Mouse (Mus musculus) embryonic facial prominence, embryonic 13.5 days (tissue): ENCODE measurements around the gene Glis2. TPM values are rescaled to one million over a fixed set of nuclear protein-coding genes. Genes with fewer than 3 reads are reported as not detected.
A peak's percentile ranks its signal among the peaks of the same experiment; 100 is the strongest.

Source experiments
- ATAC-seq: fragments of 200-750 bp; cut with Nextera tagmentation; 2 replicates; pipeline ENCODE4 v1.8.0; 2017; ENCODE audit warnings: low read depth; ENCODE audit not compliant: insufficient number of reproducible peaks, insufficient read depth, low FRiP score, low TSS enrichment
- H3K27ac ChIP-seq: fragments of 300-500 bp; sonication (generic); 2 replicates; pipeline ENCODE4 v1.5.1; 2015; ENCODE audit warnings: moderate library complexity, mild to moderate bottlenecking, inconsistent platforms
- H3K27me3 ChIP-seq: fragments of 300-500 bp; sonication (generic); 2 replicates; pipeline ENCODE4 v1.6.1; 2015; ENCODE audit warnings: mild to moderate bottlenecking, inconsistent platforms
- H3K36me3 ChIP-seq: fragments of 300-500 bp; sonication (generic); 2 replicates; pipeline ENCODE4 v1.6.1; 2015; ENCODE audit warnings: mild to moderate bottlenecking, inconsistent platforms
- H3K4me1 ChIP-seq: fragments of 300-500 bp; sonication (generic); 2 replicates; pipeline ENCODE4 v1.6.1; 2015; ENCODE audit warnings: inconsistent platforms
- H3K4me2 ChIP-seq: fragments of 300-500 bp; sonication (generic); 2 replicates; pipeline ENCODE4 v1.6.1; 2015; ENCODE audit warnings: moderate library complexity, mild to moderate bottlenecking, inconsistent platforms
- H3K4me3 ChIP-seq: fragments of 300-500 bp; sonication (generic); 2 replicates; pipeline ENCODE4 v1.5.1; 2015; ENCODE audit warnings: mild to moderate bottlenecking, inconsistent platforms
- H3K9ac ChIP-seq: fragments of 300-500 bp; sonication (generic); 2 replicates; pipeline ENCODE4 v1.6.1; 2015; ENCODE audit warnings: mild to moderate bottlenecking, inconsistent platforms
- H3K9me3 ChIP-seq: fragments of 300-500 bp; sonication (generic); 2 replicates; pipeline ENCODE4 v1.6.1; 2016; ENCODE audit warnings: inconsistent platforms
- WGBS: fragments of 180-500 bp; shearing (Covaris S2); methylation state at CpG from one replicate; pipeline ENCODE4 v1.1.7; 2015; ENCODE audit warnings: mixed read lengths; 5-methylcytosine and 5-hydroxymethylcytosine counted together
- polyA plus RNA-seq: library from polyadenylated mRNA; unstranded; fragments of >200 nt; fragmentation: Nextera tagmentation; extraction: Ambion mirVana; gene quantifications from 2 replicates; pipeline ENCODE4 v1.2.1, GENCODE M21; 2015

Glis2 gene
- polyA plus RNA-seq, 1 experiment from 2014 or later, result 31.2 TPM

DNA sequence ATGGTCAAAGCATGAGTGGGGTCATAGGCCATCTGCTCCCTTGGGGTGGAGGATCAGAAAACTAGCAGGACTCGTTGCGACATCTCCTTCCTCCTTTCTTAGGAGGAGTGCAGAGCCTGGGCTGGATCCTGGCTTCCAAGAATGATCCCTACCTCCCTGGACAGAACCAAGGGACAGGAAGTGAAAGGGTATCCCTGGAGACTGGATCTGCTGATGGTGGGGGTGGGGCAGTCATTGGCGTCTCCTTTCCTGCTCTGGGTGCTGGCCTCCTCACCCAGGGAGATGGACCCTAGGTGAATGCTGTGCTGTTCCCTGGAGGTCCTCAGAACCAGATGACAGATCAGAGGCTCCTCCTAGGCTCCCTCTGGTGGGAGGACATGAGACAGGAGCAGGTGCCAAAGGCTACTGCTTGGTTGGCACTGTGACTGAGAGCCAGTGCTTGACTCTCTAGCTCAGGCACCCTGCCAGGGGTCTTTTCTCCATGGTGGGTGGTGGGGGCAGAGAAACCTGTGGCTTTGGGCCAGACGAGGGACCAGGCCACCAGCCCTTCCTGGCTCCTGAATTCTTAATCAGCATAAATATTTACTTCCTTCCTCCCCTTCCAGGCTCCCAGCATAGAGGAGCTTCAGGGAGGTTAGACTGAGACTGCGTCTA, 12.0 kb downstream of the Glis2 start:
- H3K4me2 ChIP-seq, result no peak overlapping the region
- H3K9ac ChIP-seq, result 0 out of 2 replicates have a peak overlapping the region, but pooled peaks have one; percentile 44
- H3K27me3 ChIP-seq, result no peaks in the 10 kb centered on the region
- WGBS, result 25% methylated on average over 5 of the region's 5 CpGs
- ATAC-seq, result no peak
- H3K27ac ChIP-seq, result peak overlapping the region; percentile 39; the same call in 1 of the 2 replicates
- H3K36me3 ChIP-seq, result peaks cover 32% of the 10 kb centered on the region
- H3K9me3 ChIP-seq, result no peaks in the 10 kb centered on the region
- H3K4me3 ChIP-seq, result no peak overlapping the region
- peaks cover 68% of the 10 kb centered on the region for H3K4me1 ChIP-seq

DNA sequence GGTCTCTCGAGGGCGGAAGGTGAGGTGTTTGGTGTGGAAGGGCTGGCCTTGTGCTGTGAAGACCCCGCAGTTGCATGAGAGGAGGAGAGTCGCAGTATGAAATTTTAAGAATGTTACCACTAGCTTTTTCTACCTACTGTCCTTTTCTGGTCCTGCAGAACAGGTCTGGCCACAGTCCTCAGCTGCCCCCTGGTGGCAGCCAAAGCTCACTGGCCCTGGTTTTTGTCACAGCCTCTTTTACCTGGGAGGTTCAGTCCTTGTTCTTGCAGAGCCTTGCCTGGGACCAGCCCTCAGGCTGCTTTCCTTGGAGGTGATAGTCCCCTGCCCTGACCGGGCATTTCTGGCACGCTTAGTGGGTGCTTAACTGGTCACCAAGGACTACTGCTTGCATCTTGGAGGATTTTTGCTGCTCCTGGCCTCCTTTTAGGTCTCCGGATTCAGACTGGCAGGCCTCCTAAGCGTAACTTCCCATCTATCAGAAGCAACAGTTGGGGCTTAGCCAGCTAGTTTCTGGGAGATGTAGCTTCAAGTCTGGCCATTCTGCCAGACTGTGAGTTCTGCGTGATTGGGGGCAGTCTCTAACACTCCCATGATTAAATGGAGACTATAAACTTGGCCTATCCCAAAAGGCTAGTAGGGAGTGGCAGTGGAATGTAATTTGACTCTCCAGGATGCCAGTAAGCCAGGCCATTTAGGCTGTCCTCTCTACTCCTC, 13.5 kb downstream of the Glis2 start:
- WGBS, result 45% methylated on average over 9 of the region's 9 CpGs
- ATAC-seq, result no peak
- Histone ChIP-seq H3K9me3 (no peaks in the 10 kb centered on the region), H3K36me3 (peaks cover 46% of the 10 kb centered on the region), H3K27ac (peak overlapping the region; percentile 68), H3K4me1 (peaks cover 56% of the 10 kb centered on the region), H3K9ac (peak overlapping the region; percentile 49; the same call in 1 of the 2 replicates), H3K4me2 (no peak overlapping the region), H3K27me3 (no peaks in the 10 kb centered on the region), H3K4me3 (no peak overlapping the region)

DNA sequence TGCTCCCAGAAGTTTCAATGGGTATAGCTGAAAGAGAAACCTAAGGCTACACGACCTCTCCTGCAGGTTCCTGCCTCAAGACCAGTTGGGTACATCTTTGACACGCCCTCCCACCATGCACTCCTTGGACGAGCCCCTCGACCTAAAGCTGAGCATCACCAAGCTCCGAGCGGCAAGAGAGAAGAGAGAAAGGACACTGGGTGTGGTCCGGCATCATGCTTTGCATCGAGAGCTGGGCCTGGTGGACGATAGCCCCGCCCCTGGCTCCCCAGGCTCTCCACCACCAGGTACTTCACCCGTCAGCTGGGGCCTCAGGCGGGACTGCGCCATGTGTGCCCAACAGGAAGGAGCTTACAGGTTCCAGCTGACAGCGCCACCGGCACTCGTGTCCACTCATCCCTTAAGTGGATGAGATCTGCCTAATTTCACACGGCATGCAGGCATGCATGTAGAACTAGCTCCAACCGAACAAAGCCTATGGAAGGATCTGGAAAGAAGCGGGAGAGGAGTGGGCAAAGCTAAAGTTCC, 14.1 kb downstream of the Glis2 start:
- Histone ChIP-seq H3K36me3 (peaks cover 52% of the 10 kb centered on the region), H3K9ac (no peak overlapping the region), H3K27me3 (no peaks in the 10 kb centered on the region), H3K4me2 (no peak overlapping the region), H3K9me3 (no peaks in the 10 kb centered on the region), H3K27ac (no peak overlapping the region), H3K4me3 (no peak overlapping the region), H3K4me1 (peaks cover 50% of the 10 kb centered on the region)
- 81% methylated on average over 19 of the region's 19 CpGs for WGBS
- ATAC-seq, result no peak

DNA sequence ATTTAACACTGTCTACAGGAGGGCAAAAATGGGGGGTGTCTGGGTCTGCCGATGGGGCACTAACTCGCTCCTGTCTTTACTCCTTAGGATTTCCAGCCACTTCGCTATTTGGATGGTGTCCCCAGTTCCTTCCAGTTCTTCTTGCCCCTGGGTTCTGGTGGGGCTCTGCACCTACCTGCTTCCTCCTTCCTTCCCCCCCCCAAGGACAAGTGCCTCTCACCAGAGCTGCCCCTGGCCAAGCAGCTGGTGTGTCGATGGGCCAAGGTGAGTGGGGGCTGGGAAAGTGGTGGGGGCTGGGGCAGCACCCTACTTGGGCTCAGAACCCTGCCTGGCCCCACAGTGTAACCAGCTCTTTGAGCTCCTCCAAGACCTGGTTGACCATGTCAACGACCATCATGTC, 16.7 kb downstream of the Glis2 start:
- Histone ChIP-seq H3K36me3 (peaks cover 78% of the 10 kb centered on the region), H3K4me3 (no peak overlapping the region), H3K27me3 (no peaks in the 10 kb centered on the region), H3K9me3 (no peaks in the 10 kb centered on the region), H3K4me1 (peaks cover 24% of the 10 kb centered on the region), H3K4me2 (no peak overlapping the region), H3K27ac (no peak overlapping the region), H3K9ac (no peak overlapping the region)
- 92% methylated on average over 5 of the region's 5 CpGs for WGBS
- no peak for ATAC-seq

DNA sequence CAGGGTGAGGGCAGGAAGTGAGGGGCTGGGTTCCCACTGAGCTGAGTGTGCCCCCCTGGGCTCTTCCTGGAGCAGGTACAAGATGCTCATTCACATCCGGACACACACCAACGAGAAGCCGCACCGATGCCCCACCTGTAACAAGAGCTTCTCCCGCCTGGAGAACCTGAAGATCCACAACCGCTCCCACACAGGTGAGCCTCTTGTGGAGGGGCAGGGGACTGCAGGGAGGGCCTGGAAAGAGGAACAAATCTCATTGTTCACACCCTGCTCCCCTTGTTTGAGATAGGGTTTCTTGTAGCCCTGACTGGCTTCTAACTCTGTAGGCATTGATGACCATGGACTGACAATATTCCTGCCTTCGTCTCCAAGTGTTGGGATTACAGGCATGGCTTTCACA, 17.2 kb downstream of the Glis2 start:
- no peak overlapping the region for H3K9ac ChIP-seq
- ATAC-seq, result no peak
- H3K27me3 ChIP-seq, result no peaks in the 10 kb centered on the region
- H3K4me1 ChIP-seq, result peaks cover 19% of the 10 kb centered on the region
- H3K4me3 ChIP-seq, result no peak overlapping the region
- H3K4me2 ChIP-seq, result no peak overlapping the region
- H3K27ac ChIP-seq, result no peak overlapping the region
- H3K9me3 ChIP-seq, result no peaks in the 10 kb centered on the region
- peaks cover 83% of the 10 kb centered on the region for H3K36me3 ChIP-seq
- WGBS, result 84% methylated on average over 7 of the region's 7 CpGs

DNA sequence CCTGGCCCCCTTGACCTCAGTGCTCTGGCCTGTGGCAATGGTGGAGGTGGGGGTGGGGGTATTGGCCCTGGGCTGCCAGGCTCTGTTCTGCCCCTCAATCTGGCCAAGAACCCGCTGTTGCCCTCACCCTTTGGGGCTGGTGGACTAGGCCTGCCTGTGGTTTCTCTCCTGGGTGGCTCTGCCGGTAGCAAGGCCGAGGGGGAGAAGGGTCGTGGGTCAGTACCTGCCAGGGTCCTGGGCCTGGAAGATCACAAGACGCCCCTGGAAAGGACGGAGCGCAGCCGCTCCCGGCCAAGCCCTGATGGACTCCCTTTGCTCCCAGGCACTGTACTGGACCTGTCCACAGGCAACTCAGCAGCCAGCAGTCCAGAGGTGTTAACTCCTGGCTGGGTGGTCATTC, 19.2 kb downstream of the Glis2 start:
- Histone ChIP-seq H3K27ac (no peak overlapping the region), H3K9ac (no peak overlapping the region), H3K36me3 (peaks cover 97% of the 10 kb centered on the region), H3K4me2 (no peak overlapping the region), H3K4me3 (no peak overlapping the region), H3K9me3 (no peaks in the 10 kb centered on the region), H3K27me3 (no peaks in the 10 kb centered on the region), H3K4me1 (no peaks in the 10 kb centered on the region)
- 90% methylated on average over 9 of the region's 9 CpGs for WGBS
- ATAC-seq, result no peak

DNA sequence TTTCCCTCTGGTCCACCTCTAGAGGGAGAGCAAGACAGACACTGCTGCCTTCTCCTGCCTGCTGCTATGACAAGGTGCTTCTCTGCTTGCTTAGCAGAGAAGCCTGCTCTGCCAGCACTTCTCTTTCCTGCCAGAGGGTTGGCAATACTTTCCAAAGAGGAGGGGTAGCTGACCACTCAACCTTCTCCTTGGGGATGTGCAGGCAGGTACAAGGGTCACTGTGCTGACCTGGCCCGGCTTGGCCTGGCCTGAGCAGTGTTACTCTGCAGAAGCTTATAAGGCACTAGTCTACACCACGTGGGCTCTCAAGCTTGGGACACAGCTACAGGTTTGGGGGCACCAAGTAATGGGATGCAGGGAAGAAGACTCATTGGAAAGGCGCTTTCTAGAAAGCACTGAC, 20.1 kb downstream of the Glis2 start:
- Histone ChIP-seq H3K4me1 (no peaks in the 10 kb centered on the region), H3K36me3 (peaks cover 93% of the 10 kb centered on the region), H3K9ac (no peak overlapping the region), H3K9me3 (no peaks in the 10 kb centered on the region), H3K4me2 (no peak overlapping the region), H3K4me3 (no peak overlapping the region), H3K27ac (no peak overlapping the region), H3K27me3 (no peaks in the 10 kb centered on the region)
- 92% methylated on average over 3 of the region's 3 CpGs for WGBS
- no peak for ATAC-seq

DNA sequence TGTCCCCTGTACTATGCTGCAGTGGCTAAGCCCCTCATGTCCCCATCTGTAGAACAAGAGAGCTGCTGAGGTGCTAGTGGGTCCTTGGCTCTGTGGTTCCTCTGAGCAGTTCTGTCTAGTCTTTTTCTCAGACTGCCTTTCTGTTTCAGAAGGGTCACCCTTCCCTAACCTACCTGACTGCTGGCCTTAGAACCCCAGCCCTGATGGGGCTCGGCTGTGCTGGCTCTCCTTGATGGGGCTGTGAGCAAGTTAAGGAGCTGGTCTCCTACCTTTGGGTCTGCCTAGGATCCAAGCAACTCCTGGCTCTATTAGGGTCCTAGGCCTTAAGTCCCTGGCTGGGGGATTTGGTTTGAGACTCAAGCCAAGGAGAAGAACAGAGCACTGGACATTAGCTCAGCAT, 20.8 kb downstream of the Glis2 start:
- ATAC-seq, result no peak
- H3K4me2 ChIP-seq, result no peak overlapping the region
- no peaks in the 10 kb centered on the region for H3K9me3 ChIP-seq
- no peak overlapping the region for H3K27ac ChIP-seq
- no peaks in the 10 kb centered on the region for H3K4me1 ChIP-seq
- 95% methylated on average over 1 of the region's 1 CpGs for WGBS
- H3K27me3 ChIP-seq, result no peaks in the 10 kb centered on the region
- no peak overlapping the region for H3K9ac ChIP-seq
- H3K4me3 ChIP-seq, result no peak overlapping the region
- peaks cover 91% of the 10 kb centered on the region for H3K36me3 ChIP-seq

DNA sequence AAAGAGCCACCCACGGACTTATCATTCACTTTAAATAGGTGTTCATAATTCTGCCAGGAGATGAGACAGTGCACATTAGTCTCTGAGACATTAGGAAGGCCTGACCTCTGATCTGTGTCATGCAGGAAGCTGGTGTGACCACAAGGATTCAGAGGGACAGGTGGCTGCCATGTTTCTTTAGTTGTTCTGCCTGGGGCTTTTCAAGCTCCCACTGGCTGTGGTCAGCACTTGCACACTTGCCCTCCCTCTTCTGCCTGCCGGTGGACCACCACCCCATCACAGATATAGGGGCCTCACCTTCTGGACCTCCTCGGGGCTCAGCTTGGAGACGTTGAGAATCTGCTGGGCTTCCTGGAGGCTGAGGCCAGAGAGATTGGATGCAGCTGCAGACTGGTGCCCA, 22.3 kb downstream of the Glis2 start:
- Histone ChIP-seq H3K9me3 (no peaks in the 10 kb centered on the region), H3K4me2 (no peak overlapping the region), H3K27me3 (no peaks in the 10 kb centered on the region), H3K36me3 (peaks cover 76% of the 10 kb centered on the region), H3K9ac (no peak overlapping the region), H3K4me1 (no peaks in the 10 kb centered on the region), H3K4me3 (no peak overlapping the region), H3K27ac (no peak overlapping the region)
- WGBS, result 74% methylated on average over 4 of the region's 4 CpGs
- no peak for ATAC-seq

DNA sequence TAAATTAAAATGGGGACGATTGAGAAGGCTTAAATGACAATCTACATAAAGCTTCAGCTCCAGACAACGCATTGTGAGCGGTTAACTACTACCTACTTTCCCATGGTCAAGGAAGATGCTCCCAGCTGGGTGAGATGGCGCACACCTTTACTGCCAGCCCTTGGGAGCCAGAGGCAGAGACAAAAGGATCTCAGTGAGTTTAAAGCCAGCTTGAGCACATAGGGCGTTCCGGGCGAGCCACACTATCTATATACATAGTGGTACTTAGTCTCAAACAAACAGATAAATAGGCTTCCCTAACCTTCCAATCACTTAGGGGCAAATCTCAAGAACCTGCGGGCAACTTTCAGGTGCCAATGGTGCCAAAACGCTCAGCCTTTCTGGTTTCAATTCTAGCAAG, 29.6 kb downstream of the Glis2 start:
- H3K27ac ChIP-seq, result peak overlapping the region; percentile 87
- WGBS, result 17% methylated on average over 9 of the region's 9 CpGs
- no peak for ATAC-seq
- peak overlapping the region; percentile 79 for H3K4me2 ChIP-seq
- peaks cover 22% of the 10 kb centered on the region; the same call in 1 of the 2 replicates for H3K36me3 ChIP-seq
- H3K9ac ChIP-seq, result peak overlapping the region; percentile 89
- no peaks in the 10 kb centered on the region for H3K9me3 ChIP-seq
- H3K4me3 ChIP-seq, result peak overlapping the region; percentile 79
- H3K4me1 ChIP-seq, result peaks cover 23% of the 10 kb centered on the region
- no peaks in the 10 kb centered on the region for H3K27me3 ChIP-seq

DNA sequence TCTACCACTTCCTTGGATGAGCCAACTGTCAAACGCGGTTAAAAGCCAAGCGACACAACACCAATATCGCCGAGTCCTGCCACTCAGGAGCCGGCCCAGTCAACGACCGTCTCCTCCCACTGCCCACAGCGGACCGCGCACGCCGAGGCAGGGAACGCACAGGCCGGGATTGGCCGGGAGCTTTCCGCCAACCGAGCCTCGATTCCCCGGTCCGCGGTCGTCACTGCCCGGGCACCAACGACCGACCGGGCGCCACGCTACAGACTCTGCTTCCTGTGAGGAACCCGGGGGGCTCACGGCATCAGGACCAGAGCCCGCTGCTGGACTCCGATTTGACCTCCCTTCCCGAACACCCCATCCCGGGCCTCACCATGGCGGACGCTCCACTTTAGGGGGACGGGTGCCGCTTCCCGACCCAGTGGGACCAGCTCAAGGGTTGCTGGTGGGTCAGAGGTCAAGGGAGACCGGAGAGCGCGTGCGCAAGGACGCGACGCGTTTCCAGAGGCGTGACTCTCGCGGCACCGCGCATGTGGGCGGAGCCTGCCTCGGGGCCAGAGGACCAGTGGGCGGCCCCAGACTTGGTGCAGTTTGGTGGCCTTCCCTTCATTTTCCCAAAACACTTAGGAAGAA, 30.1 kb downstream of the Glis2 start, which contains the start of gene Pam16:
Pam16 (minus strand) TSS at position 508 of the 630 bp plus-strand sequence.
- peak within 1 kb of the TSS; percentile 89 for H3K9ac ChIP-seq
- H3K27ac ChIP-seq, result peak within 1 kb of the TSS; percentile 87
- H3K27me3 ChIP-seq, result no peaks in the 10 kb centered on the region
- H3K36me3 ChIP-seq, result peaks cover 25% of the 10 kb centered on the region; the same call in 1 of the 2 replicates
- ATAC-seq, result peak; percentile 62; the same call in 1 of the 2 replicates
- no peaks in the 10 kb centered on the region for H3K9me3 ChIP-seq
- peak within 1 kb of the TSS; percentile 79 for H3K4me3 ChIP-seq
- H3K4me2 ChIP-seq, result peak within 1 kb of the TSS; percentile 79
- H3K4me1 ChIP-seq, result peaks cover 23% of the 10 kb centered on the region
- WGBS, result under 1% methylated on average over 56 of the region's 56 CpGs
